Mouse (Mus musculus) right cerebral cortex, postnatal 10 days (tissue): ENCODE measurements around the gene Senp8.
A peak's percentile ranks its signal among the peaks of the same experiment; 100 is the strongest.

Experiments used
- DNase-seq, 2 experiments: peaks; one replicate each; pipeline ENCODE4 v3.0.0; 2021; ENCODE audit warnings: low spot score in 2 of 2

Gene Senp8

GRCm38 (mm10) chr9:59716275-59716898 is 34.1 kb downstream of the Senp8 start:
- DNase-seq = no peak

- DNase-seq = peak in 1 of 2 experiments; percentile 49
Observed at GRCm38 (mm10) chr9:59709225-59709624, 41.3 kb downstream of the Senp8 start.

- no peak for DNase-seq
Observed at GRCm38 (mm10) chr9:59706850-59707825, 43.4 kb downstream of the Senp8 start.

GRCm38 (mm10) chr9:59703099-59703498 is 47.4 kb downstream of the Senp8 start:
- DNase-seq = no peak

GRCm38 (mm10) chr9:59701094-59701493 is 49.4 kb downstream of the Senp8 start:
- DNase-seq = no peak

- no peak for DNase-seq
Observed at GRCm38 (mm10) chr9:59696381-59696780, 54.1 kb downstream of the Senp8 start.

- DNase-seq = peak in 1 of 2 experiments; percentile 56
Observed at GRCm38 (mm10) chr9:59695451-59695813, 55.1 kb downstream of the Senp8 start.

- DNase-seq = no peak
Observed at GRCm38 (mm10) chr9:59694571-59695450, 55.7 kb downstream of the Senp8 start.

GRCm38 (mm10) chr9:59692145-59692544 is 58.4 kb downstream of the Senp8 start:
- peak; percentile 79 to 87 for DNase-seq

GRCm38 (mm10) chr9:59691635-59692094 is 58.8 kb downstream of the Senp8 start:
- peak; percentile 94 to 96 for DNase-seq

GRCm38 (mm10) chr9:59687416-59688046 is 63.0 kb downstream of the Senp8 start:
- no peak for DNase-seq
